Mouse (Mus musculus) ES-E14 (cell line): ENCODE results near the gene Slc45a3. TPM values are rescaled to one million over a fixed set of nuclear protein-coding genes. Genes with fewer than 3 reads are reported as not detected.

Experiments
- DNase-seq: peaks from one replicate; pipeline ENCODE4 v3.0.0-alpha.2; 2013; ENCODE audit warnings: low read depth, low spot score
- H3K27ac ChIP-seq: 2 replicates; pipeline ENCODE4 v1.5.1; 2012; ENCODE audit warnings: low read depth, mild to moderate bottlenecking, low read length, moderate library complexity, mixed read lengths; ENCODE audit not compliant: poor library complexity, insufficient read depth, severe bottlenecking
- H3K36me3 ChIP-seq: 2 replicates; pipeline ENCODE4 v1.6.1; 2012; ENCODE audit warnings: mild to moderate bottlenecking, low read length, moderate library complexity, mixed read lengths; ENCODE audit not compliant: control insufficient read depth, poor library complexity, insufficient read depth, severe bottlenecking
- H3K4me1 ChIP-seq, 2 experiments: fragments of 150-350 bp in 1 of 2; sonication (generic) in 1 of 2; 2 replicates each; pipeline ENCODE4 v1.6.1; 2012; ENCODE audit warnings: low read length in 2 of 2, mild to moderate bottlenecking in 1 of 2, mixed read lengths in 1 of 2; ENCODE audit not compliant: control insufficient read depth in 2 of 2, insufficient read depth in 2 of 2, poor library complexity in 1 of 2
- H3K4me3 ChIP-seq, 2 experiments: fragments of 150-350 bp in 1 of 2; sonication (generic) in 1 of 2; 2 replicates each; pipeline ENCODE4 v1.5.1; 2012; ENCODE audit warnings: low read length in 2 of 2, low read depth in 1 of 2, mild to moderate bottlenecking in 1 of 2, mixed read lengths in 1 of 2; ENCODE audit not compliant: insufficient read depth in 1 of 2, poor library complexity in 1 of 2, severe bottlenecking in 1 of 2
- H3K9ac ChIP-seq: 2 replicates; pipeline ENCODE4 v1.6.1; 2012; ENCODE audit warnings: low read depth, mild to moderate bottlenecking, low read length, mixed read lengths; ENCODE audit not compliant: poor library complexity, insufficient read depth, severe bottlenecking
- H3K9me3 ChIP-seq: fragments of 150-350 bp; sonication (generic); 2 replicates; pipeline ENCODE4 v1.6.1; 2012; ENCODE audit warnings: low read depth, mild to moderate bottlenecking, low read length; ENCODE audit not compliant: control insufficient read depth, insufficient read depth
- CHD2 ChIP-seq: IDR thresholded peaks from 2 replicates; pipeline ENCODE4 v1.6.1; 2014; ENCODE audit warnings: mild to moderate bottlenecking, low read depth, low read length, inconsistent platforms
- HCFC1 ChIP-seq: IDR thresholded peaks from 2 replicates; pipeline ENCODE4 v1.6.1; 2012; ENCODE audit warnings: low read length, inconsistent platforms, borderline replicate concordance; ENCODE audit not compliant: insufficient read depth
- MAFK ChIP-seq: IDR thresholded peaks from 2 replicates; pipeline ENCODE4 v1.6.1; 2014; ENCODE audit warnings: mild to moderate bottlenecking, low read depth, low read length, inconsistent platforms; ENCODE audit not compliant: insufficient read depth
- ZC3H11A ChIP-seq: IDR thresholded peaks from 2 replicates; pipeline ENCODE4 v1.6.1; 2012; ENCODE audit warnings: low read depth, mild to moderate bottlenecking, inconsistent platforms, low read length, borderline replicate concordance
- ZNF384 ChIP-seq: IDR thresholded peaks from 2 replicates; pipeline ENCODE4 v1.6.1; 2012; ENCODE audit warnings: low read depth, low read length, inconsistent platforms
- in situ Hi-C, 2 experiments: fragments of 600-800 bp; cut with MboI; formaldehyde crosslinking; loops; one replicate each; pipeline ENCODE4 v1.15.1; 2025; ENCODE audit warnings: low sequenced_read_pairs in 2 of 2, inconsistent platforms in 1 of 2; ENCODE audit not compliant: unreplicated experiment in 2 of 2
- total RNA-seq: library from RNA; depleted of rRNA; stranded (reverse); fragments of 300-350 nt; gene quantifications from 2 replicates; pipeline ENCODE4 v1.2.3, GENCODE M21; 2012

The Slc45a3 gene
- total RNA-seq, 1 experiment: 6.0 TPM

DNA sequence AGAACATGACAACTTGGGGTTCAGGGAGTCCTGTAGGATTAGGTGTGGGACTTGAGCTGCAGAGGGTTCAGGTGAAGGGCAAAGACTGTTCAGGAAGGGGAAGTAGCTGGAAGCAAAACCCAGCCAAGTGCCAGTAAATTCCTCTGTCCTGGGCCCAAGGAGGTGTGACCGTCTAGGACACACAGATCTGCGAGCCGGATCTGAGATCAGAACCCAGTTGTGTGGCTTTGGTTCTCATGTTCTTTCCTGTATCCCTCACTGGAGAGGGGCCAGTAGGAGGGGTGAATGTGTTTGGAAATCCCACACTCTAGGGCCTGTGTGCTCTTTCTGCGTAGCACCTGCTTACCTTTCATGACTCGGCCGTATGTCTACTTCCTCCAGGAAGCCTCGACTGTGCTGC, 4.6 kb downstream of the Slc45a3 start:
- Histone ChIP-seq H3K36me3 (no peaks in the 10 kb centered on the region), H3K9me3 (no peaks in the 10 kb centered on the region), H3K9ac (no peak overlapping the region), H3K4me3 (no peak overlapping the region), H3K4me1 (peaks cover 5 to 23% of the 10 kb centered on the region in 2 experiments; a peak in 3 of 4 replicates), H3K27ac (no peak overlapping the region)
- TF ChIP-seq ZNF384 (no peak), MAFK (no peak), ZC3H11A (no peak), CHD2 (no peak), HCFC1 (no peak)
- DNase-seq: no peak
- in situ Hi-C loops: no loop called here

DNA sequence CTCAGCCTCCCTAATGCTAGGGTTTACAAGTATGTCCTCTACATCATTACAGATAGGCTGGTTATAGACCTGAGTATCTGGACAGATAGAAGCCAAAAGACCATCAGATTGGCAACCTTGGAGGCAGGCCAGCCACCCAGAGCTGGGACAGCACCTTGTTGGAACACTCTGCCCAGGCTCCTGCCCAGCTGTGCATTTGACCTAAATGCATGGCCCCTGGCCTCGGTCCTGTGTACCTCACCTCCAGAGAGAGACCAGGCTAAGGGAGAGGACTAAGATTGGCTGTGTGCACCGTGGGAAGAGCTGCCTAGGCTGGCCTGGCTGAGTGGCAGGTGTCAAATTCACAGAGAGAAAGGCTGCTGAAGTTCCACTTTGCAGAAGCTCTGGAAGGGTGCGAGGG, 5.8 kb downstream of the Slc45a3 start:
- H3K4me3 ChIP-seq: no peak overlapping the region
- no peaks in the 10 kb centered on the region for H3K9me3 ChIP-seq
- H3K4me1 ChIP-seq: peaks cover 5 to 24% of the 10 kb centered on the region in 2 experiments; a peak in 3 of 4 replicates
- no peak for TF ChIP-seq CHD2
- no peak for TF ChIP-seq ZNF384
- no peak for TF ChIP-seq MAFK
- no peak for TF ChIP-seq HCFC1
- in situ Hi-C loops: no loop called here
- no peak overlapping the region for H3K27ac ChIP-seq
- no peak overlapping the region for H3K9ac ChIP-seq
- DNase-seq: no peak
- H3K36me3 ChIP-seq: no peaks in the 10 kb centered on the region

DNA sequence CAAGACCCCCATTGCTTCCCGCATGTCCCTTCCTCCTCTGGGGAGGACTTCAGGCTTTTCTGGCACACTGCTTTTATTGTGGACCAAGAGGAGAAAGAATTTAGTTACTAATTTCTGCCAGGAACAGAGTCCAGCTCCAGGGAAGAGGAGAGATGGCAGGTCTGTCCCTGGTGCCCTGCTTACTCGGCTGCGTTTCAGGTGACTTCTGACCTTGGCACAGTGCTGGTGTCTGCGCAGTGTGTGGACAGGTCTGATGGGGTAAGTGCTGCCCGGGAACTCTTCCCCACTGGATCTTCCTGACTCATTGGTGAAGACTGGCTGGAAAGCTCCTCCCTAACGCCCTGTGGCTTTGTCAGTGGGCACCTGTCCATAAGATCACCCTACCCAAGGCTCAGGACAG, 6.2 kb downstream of the Slc45a3 start:
- no peaks in the 10 kb centered on the region for H3K36me3 ChIP-seq
- H3K4me3 ChIP-seq: no peak overlapping the region
- no peak for DNase-seq
- H3K9ac ChIP-seq: no peak overlapping the region
- H3K9me3 ChIP-seq: no peaks in the 10 kb centered on the region
- H3K27ac ChIP-seq: no peak overlapping the region
- in situ Hi-C loops: no loop called here
- peaks cover 5 to 23% of the 10 kb centered on the region in 2 experiments; a peak in 3 of 4 replicates for H3K4me1 ChIP-seq
- TF ChIP-seq ZC3H11A (no peak), MAFK (no peak), HCFC1 (no peak), CHD2 (no peak), ZNF384 (no peak)

DNA sequence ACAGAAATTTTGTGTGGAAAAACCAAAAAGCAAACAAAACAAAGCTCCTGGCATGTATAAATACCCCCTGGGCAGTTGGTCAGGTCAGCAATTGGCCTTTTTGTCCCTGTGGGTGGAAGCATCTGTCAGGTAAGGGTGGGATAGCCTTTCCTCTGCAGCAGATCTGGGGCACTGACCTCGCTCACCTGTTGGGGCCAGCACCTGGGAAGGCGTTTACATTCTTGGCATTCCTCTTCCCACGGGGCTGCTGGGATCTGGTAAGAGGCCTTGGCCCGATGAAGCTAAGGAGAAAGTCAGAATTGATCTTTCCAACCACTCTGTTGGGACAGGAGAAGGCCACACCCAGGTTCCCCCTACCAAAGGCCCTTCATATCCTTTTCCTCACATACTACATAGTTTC, 7.1 kb downstream of the Slc45a3 start:
- Histone ChIP-seq H3K4me1 (peaks cover 5 to 21% of the 10 kb centered on the region in 2 experiments; a peak in 3 of 4 replicates), H3K9ac (no peak overlapping the region), H3K4me3 (no peak overlapping the region), H3K36me3 (no peaks in the 10 kb centered on the region), H3K27ac (no peak overlapping the region), H3K9me3 (no peaks in the 10 kb centered on the region)
- TF ChIP-seq CHD2: no peak
- no peak for TF ChIP-seq HCFC1
- TF ChIP-seq ZC3H11A: no peak
- no peak for TF ChIP-seq ZNF384
- no peak for TF ChIP-seq MAFK
- no peak for DNase-seq
- in situ Hi-C loops: no loop called here

DNA sequence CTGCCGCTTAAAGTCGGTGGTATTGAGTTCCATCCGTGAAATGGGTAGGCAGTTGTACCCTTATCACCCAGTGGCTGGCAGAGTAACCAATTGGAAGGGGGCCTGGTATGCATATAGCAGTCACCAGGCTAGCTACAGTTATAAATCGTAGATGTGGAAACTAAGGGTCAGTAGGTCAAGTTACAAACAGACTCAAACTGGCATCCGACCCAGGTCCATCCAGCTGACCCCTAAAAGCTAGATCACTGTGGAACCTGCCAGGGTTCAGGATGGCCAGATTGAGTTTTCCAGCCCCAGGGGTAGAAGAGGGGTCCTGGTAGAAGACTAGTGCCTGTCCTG, 7.5 kb downstream of the Slc45a3 start:
- no peak overlapping the region for H3K27ac ChIP-seq
- in situ Hi-C loops: no loop called here
- H3K9me3 ChIP-seq: no peaks in the 10 kb centered on the region
- peaks cover 5 to 21% of the 10 kb centered on the region in 2 experiments; a peak in 3 of 4 replicates for H3K4me1 ChIP-seq
- no peak for TF ChIP-seq ZNF384
- TF ChIP-seq HCFC1: no peak
- TF ChIP-seq MAFK: no peak
- TF ChIP-seq CHD2: no peak
- no peak for TF ChIP-seq ZC3H11A
- no peak for DNase-seq
- H3K9ac ChIP-seq: no peak overlapping the region
- H3K36me3 ChIP-seq: no peaks in the 10 kb centered on the region
- H3K4me3 ChIP-seq: no peak overlapping the region
